Mouse (Mus musculus) small intestine, adult 2 months (tissue): ENCODE data around the gene Add2. TPM values are rescaled to one million over a fixed set of nuclear protein-coding genes. Genes with fewer than 3 reads are reported as not detected.
A peak's percentile ranks its signal among the peaks of the same experiment; 100 is the strongest.

Experiments used
- H3K27ac ChIP-seq: fragments of 200-500 bp; 2 replicates; pipeline ENCODE4 v1.5.1; 2012; ENCODE audit warnings: low read depth, low read length, control low read depth, inconsistent platforms; ENCODE audit not compliant: insufficient read depth
- H3K27me3 ChIP-seq: fragments of 200-500 bp; 2 replicates; pipeline ENCODE4 v1.6.1; 2012; ENCODE audit warnings: mild to moderate bottlenecking, moderate library complexity, low read length, inconsistent platforms; ENCODE audit not compliant: control insufficient read depth, insufficient read depth
- H3K36me3 ChIP-seq: fragments of 200-500 bp; 2 replicates; pipeline ENCODE4 v1.6.1; 2012; ENCODE audit warnings: mild to moderate bottlenecking, low read length, control low read depth, inconsistent platforms; ENCODE audit not compliant: control insufficient read depth, insufficient read depth
- H3K4me1 ChIP-seq: fragments of 200-500 bp; 2 replicates; pipeline ENCODE4 v1.6.1; 2012; ENCODE audit warnings: low read length, inconsistent platforms, mixed read lengths; ENCODE audit not compliant: control insufficient read depth, insufficient read depth, insufficient read length
- H3K4me3 ChIP-seq: fragments of 200-500 bp; 2 replicates; pipeline ENCODE4 v1.5.1; 2012; ENCODE audit warnings: low read depth, mild to moderate bottlenecking, control low read depth, inconsistent platforms, low read length, moderate library complexity
- CTCF ChIP-seq: fragments of 200-500 bp; IDR thresholded peaks from 2 replicates; pipeline ENCODE4 v1.5.1; 2012; ENCODE audit warnings: low read depth, mild to moderate bottlenecking, control low read depth, inconsistent platforms, low read length, moderate library complexity, mixed read lengths; ENCODE audit not compliant: insufficient replicate concordance, insufficient read length; ENCODE audit errors: extremely low read depth
- POLR2A ChIP-seq: fragments of 200-500 bp; IDR thresholded peaks from 2 replicates; pipeline ENCODE4 v1.6.1; 2012; ENCODE audit warnings: low read depth, mild to moderate bottlenecking, control low read depth, inconsistent platforms, low read length, moderate library complexity
- WGBS: fragments of 180-500 bp; shearing (Covaris S2); methylation state at CpG from one replicate; pipeline ENCODE4 v1.1.7; 2018; 5-methylcytosine and 5-hydroxymethylcytosine counted together
- polyA plus RNA-seq: library from polyadenylated mRNA; depleted of rRNA; stranded (reverse); fragments of >200 nt; gene quantifications from 2 replicates; pipeline ENCODE4 v1.2.3, GENCODE M21; 2012

The Add2 gene
- polyA plus RNA-seq, 1 experiment: 0.30 TPM

DNA sequence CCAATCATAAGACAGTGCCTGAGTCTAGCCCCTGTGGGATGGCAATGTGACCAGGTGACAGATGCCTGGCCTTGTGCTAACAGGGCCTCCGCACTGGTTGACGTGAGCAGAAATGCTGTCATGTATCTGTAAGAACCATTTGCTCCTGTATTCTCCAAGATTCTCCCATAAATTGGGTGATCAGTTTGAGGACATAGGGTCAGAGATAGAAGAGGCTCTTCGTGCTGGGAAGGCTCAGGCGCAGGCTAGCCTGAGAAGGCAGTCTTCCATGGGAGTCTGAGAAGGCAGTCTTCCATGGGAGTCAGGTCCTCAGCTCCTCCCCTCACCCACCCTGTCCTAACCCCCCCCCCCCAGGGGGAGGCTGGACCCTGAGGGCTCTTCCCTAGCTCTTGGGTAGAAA, 94.6 kb downstream of the Add2 start:
- Histone ChIP-seq H3K36me3 (no peaks in the 10 kb centered on the region), H3K4me3 (no peak overlapping the region), H3K27ac (no peak overlapping the region), H3K27me3 (no peaks in the 10 kb centered on the region; the same call in 1 of the 2 replicates), H3K4me1 (no peaks in the 10 kb centered on the region)
- TF ChIP-seq POLR2A (no peak), CTCF (no peak)
- 88% methylated on average over 4 of the region's 4 CpGs for WGBS

DNA sequence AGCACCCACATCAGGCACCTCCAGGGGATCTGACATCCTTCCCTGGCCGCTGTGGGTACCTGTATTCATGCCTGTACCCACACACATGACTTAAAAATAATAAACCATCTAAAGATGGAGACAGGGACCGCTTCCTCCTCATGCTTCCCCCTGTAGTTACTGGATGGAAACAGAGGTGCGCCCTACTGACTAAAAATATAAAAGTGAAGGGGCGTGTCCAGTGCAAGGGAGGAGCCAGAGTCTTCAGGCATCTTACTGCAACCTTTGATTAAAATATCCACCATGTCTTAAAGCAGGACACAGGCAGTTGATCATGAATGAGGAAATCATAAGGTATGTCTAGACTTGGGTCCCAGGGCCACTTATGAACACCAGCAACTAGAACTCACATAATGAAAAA, 97.3 kb downstream of the Add2 start:
- no peak for TF ChIP-seq CTCF
- no peak for TF ChIP-seq POLR2A
- Histone ChIP-seq H3K27me3 (no peaks in the 10 kb centered on the region; the same call in 1 of the 2 replicates), H3K36me3 (no peaks in the 10 kb centered on the region), H3K27ac (no peak overlapping the region), H3K4me3 (no peak overlapping the region), H3K4me1 (peaks cover 6% of the 10 kb centered on the region; the same call in 1 of the 2 replicates)
- 66% methylated on average over 4 of the region's 4 CpGs for WGBS

DNA sequence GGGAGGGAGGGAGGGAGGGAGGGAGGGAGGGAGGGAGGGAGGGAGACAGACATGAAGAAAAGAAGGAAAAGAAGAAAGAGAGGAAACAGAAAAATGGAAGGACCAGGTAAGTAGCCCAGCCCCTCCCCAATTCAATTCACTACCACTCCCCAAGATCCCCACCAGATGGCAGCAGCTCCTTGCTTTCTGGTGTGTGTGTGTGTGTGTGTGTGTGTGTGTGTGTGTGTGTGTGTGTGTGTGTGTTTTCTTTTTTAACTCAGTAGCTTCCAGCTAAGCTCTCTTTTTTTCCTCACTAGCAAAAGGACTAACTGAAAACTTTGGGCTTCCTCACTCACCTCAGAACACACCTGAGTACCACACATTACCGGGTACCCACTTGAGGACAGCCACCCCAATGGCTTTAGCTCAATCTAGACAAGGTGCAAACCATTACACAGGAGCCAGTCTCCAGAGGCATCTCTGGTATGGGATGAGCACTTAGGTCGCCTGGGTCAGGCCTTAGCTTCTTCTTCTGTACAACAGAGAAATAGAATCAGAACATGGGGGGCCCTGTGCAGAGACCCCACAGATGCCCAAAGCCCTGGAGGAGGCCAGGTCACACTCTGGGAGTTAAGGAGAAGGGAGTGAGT, 98.6 kb downstream of the Add2 start:
- Histone ChIP-seq H3K27ac (no peak overlapping the region), H3K27me3 (no peaks in the 10 kb centered on the region; the same call in 1 of the 2 replicates), H3K4me1 (peaks cover 6% of the 10 kb centered on the region; the same call in 1 of the 2 replicates), H3K4me3 (no peak overlapping the region), H3K36me3 (no peaks in the 10 kb centered on the region)
- peak; percentile 50; the same call in 1 of the 2 replicates for TF ChIP-seq CTCF
- TF ChIP-seq POLR2A: no peak
- 49% methylated on average over 2 of the region's 2 CpGs for WGBS

DNA sequence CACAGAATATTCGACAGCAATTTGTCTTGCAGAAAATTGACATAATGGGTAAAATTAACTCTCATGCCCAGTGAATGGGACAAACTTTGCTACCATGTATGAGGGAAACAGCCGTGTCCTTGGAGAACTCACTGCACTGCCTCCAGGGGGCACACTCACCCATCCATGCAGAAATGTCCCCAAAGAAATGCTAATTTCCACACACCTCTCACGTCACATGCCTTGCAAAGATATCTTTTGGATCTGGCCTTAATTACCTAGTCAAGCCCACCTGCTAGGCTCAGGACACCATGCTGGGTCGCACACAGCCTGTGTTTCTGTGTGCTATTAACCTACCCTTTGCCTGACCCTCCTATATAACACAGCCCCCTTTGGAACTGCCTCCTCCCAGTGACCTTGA, 100.0 kb downstream of the Add2 start:
- Histone ChIP-seq H3K4me1 (peaks cover 6% of the 10 kb centered on the region; the same call in 1 of the 2 replicates), H3K4me3 (no peak overlapping the region), H3K27me3 (no peaks in the 10 kb centered on the region; the same call in 1 of the 2 replicates), H3K27ac (no peak overlapping the region), H3K36me3 (no peaks in the 10 kb centered on the region)
- no peak for TF ChIP-seq POLR2A
- peak; percentile 57; the same call in 1 of the 2 replicates for TF ChIP-seq CTCF
- WGBS: 59% methylated on average over 4 of the region's 4 CpGs

DNA sequence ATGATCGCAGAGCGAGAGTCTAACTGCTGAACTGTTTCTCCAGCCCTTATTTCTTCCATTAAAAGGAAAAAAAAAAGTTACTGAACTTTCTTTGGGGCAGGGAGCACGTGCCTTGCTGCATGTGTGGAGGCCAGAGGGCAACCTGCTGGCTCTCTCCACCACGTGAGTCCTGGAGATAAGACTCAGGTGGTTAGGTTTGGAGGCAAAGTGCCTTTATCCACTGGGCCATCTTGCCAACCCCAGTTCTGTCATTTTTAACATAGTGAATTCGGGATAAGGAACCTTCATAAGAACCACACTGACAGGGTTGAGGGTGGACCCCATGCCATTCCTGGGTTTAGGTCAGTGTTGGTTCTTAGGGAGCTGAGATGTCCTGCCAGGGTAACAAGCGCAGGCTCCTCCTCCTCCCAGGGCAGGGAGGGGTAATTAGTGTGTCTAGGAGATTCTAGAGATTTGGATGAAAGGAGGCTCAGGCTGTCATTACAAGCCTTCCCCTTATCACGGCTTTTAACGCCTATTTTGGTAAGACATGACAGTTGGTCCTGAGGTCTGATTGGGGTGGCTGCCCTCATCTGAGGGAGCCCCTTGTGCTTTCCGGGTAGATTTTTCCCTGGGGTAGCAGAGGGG, 101.5 kb downstream of the Add2 start:
- WGBS: 33% methylated on average over 9 of the region's 9 CpGs
- no peaks in the 10 kb centered on the region for H3K36me3 ChIP-seq
- no peaks in the 10 kb centered on the region; the same call in 1 of the 2 replicates for H3K27me3 ChIP-seq
- no peak overlapping the region for H3K27ac ChIP-seq
- peaks cover 6% of the 10 kb centered on the region; the same call in 1 of the 2 replicates for H3K4me1 ChIP-seq
- no peak for TF ChIP-seq POLR2A
- TF ChIP-seq CTCF: no peak
- no peak overlapping the region for H3K4me3 ChIP-seq

DNA sequence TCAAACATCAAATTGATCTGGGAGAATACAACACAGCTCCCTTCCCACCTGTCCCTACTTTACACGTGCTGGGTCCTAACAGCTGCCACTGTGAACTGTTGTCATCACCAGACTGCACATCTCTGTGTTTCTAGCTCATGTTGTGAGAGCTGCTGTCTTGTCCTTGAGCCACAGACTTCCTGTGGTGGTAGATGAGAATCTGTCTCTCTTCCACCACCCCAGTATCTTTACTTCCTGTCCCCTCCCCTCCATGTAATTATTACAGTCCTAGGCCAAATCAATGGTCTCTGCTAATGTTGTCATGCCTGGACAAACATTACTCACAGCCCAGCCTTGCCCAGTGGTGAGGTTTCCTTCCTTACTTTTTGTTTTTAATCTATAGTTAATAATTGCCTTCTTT, 105.4 kb downstream of the Add2 start:
- no peaks in the 10 kb centered on the region for H3K27me3 ChIP-seq
- no peak overlapping the region for H3K4me3 ChIP-seq
- H3K4me1 ChIP-seq: peaks cover 6% of the 10 kb centered on the region; the same call in 1 of the 2 replicates
- no peak overlapping the region for H3K27ac ChIP-seq
- no peaks in the 10 kb centered on the region for H3K36me3 ChIP-seq
- TF ChIP-seq CTCF: no peak
- TF ChIP-seq POLR2A: no peak
- WGBS: 40% methylated on average over 1 of the region's 1 CpGs

DNA sequence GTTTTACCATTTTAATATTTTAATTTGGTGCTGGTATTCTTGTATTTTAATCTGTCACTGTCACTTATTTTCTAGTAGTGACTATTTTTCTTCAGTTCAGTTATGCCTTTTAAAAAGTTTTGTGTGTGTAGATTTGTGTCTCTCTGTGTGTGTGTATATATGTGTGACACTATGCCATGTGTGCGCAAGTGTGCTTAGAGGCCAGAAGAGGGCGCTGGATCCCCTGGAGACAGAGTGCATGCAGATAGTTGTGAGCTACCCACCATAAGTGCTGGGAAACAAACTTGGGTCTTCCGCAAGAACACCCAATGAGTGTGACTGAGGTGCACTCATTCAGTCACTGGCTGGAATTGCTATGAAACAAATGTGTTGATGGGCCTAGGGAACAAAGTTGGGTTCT, 107.7 kb downstream of the Add2 start:
- TF ChIP-seq POLR2A: no peak
- no peak for TF ChIP-seq CTCF
- Histone ChIP-seq H3K4me1 (no peaks in the 10 kb centered on the region), H3K36me3 (no peaks in the 10 kb centered on the region), H3K27me3 (no peaks in the 10 kb centered on the region), H3K27ac (no peak overlapping the region), H3K4me3 (no peak overlapping the region)
- WGBS: 86% methylated on average over 3 of the region's 3 CpGs
